10 mouse cellular contexts compared by ENCODE assay signal in genomic region chr13:76128799-76129198, GRCm38 (mm10).
"Had no signal": no experiment of that assay in that cellular context is flagged by ENCODE, and none has a peak within 500 bp of the region (broad histone marks: within the 10 kb centered on the region; RNA-seq: fewer than 3 reads in every experiment).

No protein-coding gene starts in this region.

- ATAC-seq: liver, embryonic 12.5 days; midbrain, embryonic 13.5 days had no signal

- DNase-seq: kidney, adult 8-10 months; kidney, postnatal 36 days; layer of hippocampus, adult 9-11 months; layer of hippocampus, postnatal 36 days; lung, embryonic 14.5 days; lung, postnatal 10 days; right cerebral cortex, postnatal 14 days; thymus, postnatal 4 days had no signal
